Mouse (Mus musculus) v-Abl transformed pro-B cells (cell line): ENCODE results near the gene Cfl1.

Source experiments
- in situ Hi-C, 2 experiments: fragments of 400-800 bp; cut with MboI; formaldehyde crosslinking; loops; one replicate each; pipeline ENCODE4 v1.15.1; 2025; ENCODE audit not compliant: unreplicated experiment in 2 of 2

Gene Cfl1

GRCm38 (mm10) chr19:5515840-5516777, 25.9 kb downstream of the Cfl1 start:
- in situ Hi-C loops, result no loop called here

GRCm38 (mm10) chr19:5516906-5517505, 26.8 kb downstream of the Cfl1 start:
- in situ Hi-C loops, result no loop called here

GRCm38 (mm10) chr19:5518721-5519120, 28.5 kb downstream of the Cfl1 start:
- in situ Hi-C loops, result no loop called here

GRCm38 (mm10) chr19:5525204-5525603, 34.9 kb downstream of the Cfl1 start:
- in situ Hi-C loops, result loop anchor here (5.0 to 10.0 kb wide), 3 partner anchors 37 to 360 kb away; partner anchors contain the start of genes Frmd8 (in 1 of the 2), Ovol1 (in 1 of the 2) and Slc25a45 (in 1 of the 2)

GRCm38 (mm10) chr19:5529325-5530137, 39.3 kb downstream of the Cfl1 start:
- in situ Hi-C loops, result loop anchor here (5.0 to 10.0 kb wide), 4 partner anchors 33 to 355 kb away; partner anchors contain the start of genes Frmd8 (in 1 of the 2), Ovol1 (in 1 of the 2) and Slc25a45 (in 1 of the 2)

- in situ Hi-C loops, result loop anchor here (5.0 kb wide), 1 partner anchor 252 kb away; no protein-coding TSS in a partner anchor
These were observed 39.9 kb downstream of the Cfl1 start for GRCm38 (mm10) chr19:5530138-5530524.

GRCm38 (mm10) chr19:5532520-5532919, 42.3 kb downstream of the Cfl1 start:
- in situ Hi-C loops, result loop anchor here (5.0 kb wide), 1 partner anchor 250 kb away; no protein-coding TSS in a partner anchor

GRCm38 (mm10) chr19:5538786-5539185, 48.5 kb downstream of the Cfl1 start:
- in situ Hi-C loops, result no loop called here

GRCm38 (mm10) chr19:5543362-5543761, 53.1 kb downstream of the Cfl1 start:
- in situ Hi-C loops, result no loop called here

GRCm38 (mm10) chr19:5544031-5544430, 53.8 kb downstream of the Cfl1 start:
- in situ Hi-C loops, result no loop called here
